Mouse (Mus musculus) spleen, postnatal 10 days (tissue): ENCODE results near the gene Pcna.
"Not testable (repeated sequence)": the region's sequence is repeated elsewhere in the genome, so short reads cannot be mapped to it uniquely, and the experiment has no call there.

Experiments used
- DNase-seq, 2 experiments: peaks; one replicate each; pipeline ENCODE4 v3.0.0; 2021 to 2022; ENCODE audit warnings: low spot score in 2 of 2

Gene Pcna

GRCm38 (mm10) chr2:132276249-132276648 is 23.1 kb upstream of the Pcna start:
- no peak for DNase-seq

- DNase-seq: no peak
Measured at GRCm38 (mm10) chr2:132275527-132275926, 22.4 kb upstream of the Pcna start.

- DNase-seq: no peak
Measured at GRCm38 (mm10) chr2:132272694-132273389, 19.7 kb upstream of the Pcna start.

GRCm38 (mm10) chr2:132270331-132270951 is 17.3 kb upstream of the Pcna start:
- DNase-seq: no peak

GRCm38 (mm10) chr2:132269217-132269616 is 16.1 kb upstream of the Pcna start:
- peak in 1 of 2 experiments; percentile 40 for DNase-seq

- DNase-seq: no peak
Measured at GRCm38 (mm10) chr2:132266086-132266485, 13.0 kb upstream of the Pcna start.

GRCm38 (mm10) chr2:132265196-132265595 is 12.1 kb upstream of the Pcna start:
- DNase-seq: no peak

GRCm38 (mm10) chr2:132264266-132264710 is 11.2 kb upstream of the Pcna start:
- no peak for DNase-seq

- peak; percentile 52 to 54 for DNase-seq
Measured at GRCm38 (mm10) chr2:132263421-132264265, 10.5 kb upstream of the Pcna start.

- peak; percentile 98 to 99 for DNase-seq
Measured at GRCm38 (mm10) chr2:132262879-132263398, 9.8 kb upstream of the Pcna start, which contains the start of gene Cds2. Gene Cds2, plus strand, starts transcription at chr2:132263148.

- DNase-seq: no peak
Measured at GRCm38 (mm10) chr2:132262175-132262574, 9.1 kb upstream of the Pcna start.

- no peak for DNase-seq
Measured at GRCm38 (mm10) chr2:132260601-132261000, 7.5 kb upstream of the Pcna start.

GRCm38 (mm10) chr2:132257350-132258068 is 4.4 kb upstream of the Pcna start:
- DNase-seq: no peak

- no peak for DNase-seq
Measured at GRCm38 (mm10) chr2:132253603-132254002, 489 bp upstream of the Pcna start.

- DNase-seq: no peak
Measured at GRCm38 (mm10) chr2:132251911-132252310, 1.2 kb downstream of the Pcna start.

GRCm38 (mm10) chr2:132247539-132248313 is 5.4 kb downstream of the Pcna start, which contains the start of gene Tmem230:
Gene Tmem230, minus strand, starts transcription at chr2:132247807.
- peak; percentile 86 to 94 for DNase-seq

GRCm38 (mm10) chr2:132243370-132243769 is 9.7 kb downstream of the Pcna start:
- DNase-seq: no peak

- DNase-seq: peak; percentile 24 to 71
Measured at GRCm38 (mm10) chr2:132240457-132240856, 12.7 kb downstream of the Pcna start.

GRCm38 (mm10) chr2:132239434-132239833 is 13.7 kb downstream of the Pcna start:
- not testable (repeated sequence) for DNase-seq

- no peak for DNase-seq
Measured at GRCm38 (mm10) chr2:132235975-132236374, 17.1 kb downstream of the Pcna start.
